Mouse (Mus musculus) heart, embryonic 10.5 days (tissue): ENCODE measurements around the gene Pex10. TPM values are rescaled to one million over a fixed set of nuclear protein-coding genes. Genes with fewer than 3 reads are reported as not detected.

Source experiments
- DNase-seq: peaks from one replicate; pipeline ENCODE4 v3.0.0-alpha.2; 2017; ENCODE audit warnings: low spot score
- H3K27ac ChIP-seq: fragments of 300-500 bp; sonication (generic); 2 replicates; pipeline ENCODE4 v1.5.1; 2016; ENCODE audit warnings: mild to moderate bottlenecking
- H3K27me3 ChIP-seq: fragments of 300-500 bp; sonication (generic); 2 replicates; pipeline ENCODE4 v1.6.1; 2016; ENCODE audit warnings: mild to moderate bottlenecking; ENCODE audit not compliant: poor library complexity, insufficient read depth, severe bottlenecking
- H3K36me3 ChIP-seq: fragments of 300-500 bp; sonication (generic); 2 replicates; pipeline ENCODE4 v1.6.1; 2016; ENCODE audit warnings: mild to moderate bottlenecking, moderate library complexity
- H3K4me1 ChIP-seq: fragments of 300-500 bp; sonication (generic); 2 replicates; pipeline ENCODE4 v1.6.1; 2016; ENCODE audit warnings: mild to moderate bottlenecking
- H3K4me3 ChIP-seq: fragments of 300-500 bp; sonication (generic); 2 replicates; pipeline ENCODE4 v1.5.1; 2016; ENCODE audit warnings: mild to moderate bottlenecking, moderate library complexity
- H3K9me3 ChIP-seq: fragments of 300-500 bp; sonication (generic); 2 replicates; pipeline ENCODE4 v1.6.1; 2016; ENCODE audit warnings: mild to moderate bottlenecking, moderate library complexity
- WGBS: fragments of 180-500 bp; shearing (Covaris S2); methylation state at CpG from one replicate; pipeline ENCODE4 v1.1.7; 2016; 5-methylcytosine and 5-hydroxymethylcytosine counted together
- polyA plus RNA-seq: library from polyadenylated mRNA; unstranded; fragments of >200 nt; fragmentation: Nextera tagmentation; extraction: Ambion mirVana; gene quantifications from 2 replicates; pipeline ENCODE4 v1.2.1, GENCODE M21; 2016

Pex10 gene
- 17.3 and 19.4 TPM in 2 replicates for polyA plus RNA-seq

GRCm38 (mm10) chr4:155066834-155067522 is at the start of gene Pex10:
Gene Pex10, plus strand, starts transcription at chr4:155067016.
- Histone ChIP-seq H3K27ac (peak within 1 kb of the TSS; percentile 89), H3K4me3 (peak within 1 kb of the TSS; percentile 79), H3K9me3 (no peaks in the 10 kb centered on the region), H3K36me3 (peaks cover 40% of the 10 kb centered on the region), H3K4me1 (peaks cover 32% of the 10 kb centered on the region), H3K27me3 (peaks cover 18% of the 10 kb centered on the region; the same call in 1 of the 2 replicates)
- peak; percentile 99 for DNase-seq
- under 1% methylated on average over 48 of the region's 48 CpGs for whole genome bisulfite sequencing

GRCm38 (mm10) chr4:155017253-155017878 is 49.5 kb upstream of the Pex10 start:
- Histone ChIP-seq H3K4me1 (peaks cover 28% of the 10 kb centered on the region), H3K27me3 (peaks cover 86% of the 10 kb centered on the region)

DNA sequence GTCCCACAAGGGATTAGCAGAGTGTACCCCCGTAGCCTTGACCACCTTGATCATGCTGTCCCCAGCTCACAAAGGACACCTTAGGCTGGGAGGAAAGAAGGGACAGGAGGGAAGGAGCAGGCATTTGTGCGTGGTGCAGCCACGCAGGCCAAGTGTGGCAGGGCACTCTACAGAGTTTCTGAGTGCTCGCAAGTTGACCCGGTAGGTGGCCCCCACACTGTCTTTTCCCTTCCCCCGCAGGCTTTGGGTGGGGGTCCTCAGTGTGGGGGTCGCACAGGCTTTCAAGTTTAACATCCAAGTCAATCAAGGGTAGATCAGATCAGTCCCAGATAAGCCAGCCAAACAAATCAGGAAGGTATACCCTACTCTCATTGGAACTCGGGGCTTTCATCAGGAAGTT is 48.8 kb upstream of the Pex10 start:
- Histone ChIP-seq H3K36me3 (no peaks in the 10 kb centered on the region), H3K9me3 (no peaks in the 10 kb centered on the region), H3K27me3 (peaks cover 81% of the 10 kb centered on the region), H3K27ac (no peak overlapping the region), H3K4me3 (no peak overlapping the region), H3K4me1 (peaks cover 28% of the 10 kb centered on the region)
- DNase-seq, result no peak
- 63% methylated on average over 8 of the region's 8 CpGs for WGBS

More at GRCm38 (mm10) chr4:155017253-155017878, 49.5 kb upstream of the Pex10 start:
- WGBS, result 65% methylated on average over 11 of the region's 11 CpGs
- no peaks in the 10 kb centered on the region for H3K36me3 ChIP-seq
- DNase-seq, result no peak
- no peak overlapping the region for H3K4me3 ChIP-seq
- H3K9me3 ChIP-seq, result no peaks in the 10 kb centered on the region
- no peak overlapping the region for H3K27ac ChIP-seq

DNA sequence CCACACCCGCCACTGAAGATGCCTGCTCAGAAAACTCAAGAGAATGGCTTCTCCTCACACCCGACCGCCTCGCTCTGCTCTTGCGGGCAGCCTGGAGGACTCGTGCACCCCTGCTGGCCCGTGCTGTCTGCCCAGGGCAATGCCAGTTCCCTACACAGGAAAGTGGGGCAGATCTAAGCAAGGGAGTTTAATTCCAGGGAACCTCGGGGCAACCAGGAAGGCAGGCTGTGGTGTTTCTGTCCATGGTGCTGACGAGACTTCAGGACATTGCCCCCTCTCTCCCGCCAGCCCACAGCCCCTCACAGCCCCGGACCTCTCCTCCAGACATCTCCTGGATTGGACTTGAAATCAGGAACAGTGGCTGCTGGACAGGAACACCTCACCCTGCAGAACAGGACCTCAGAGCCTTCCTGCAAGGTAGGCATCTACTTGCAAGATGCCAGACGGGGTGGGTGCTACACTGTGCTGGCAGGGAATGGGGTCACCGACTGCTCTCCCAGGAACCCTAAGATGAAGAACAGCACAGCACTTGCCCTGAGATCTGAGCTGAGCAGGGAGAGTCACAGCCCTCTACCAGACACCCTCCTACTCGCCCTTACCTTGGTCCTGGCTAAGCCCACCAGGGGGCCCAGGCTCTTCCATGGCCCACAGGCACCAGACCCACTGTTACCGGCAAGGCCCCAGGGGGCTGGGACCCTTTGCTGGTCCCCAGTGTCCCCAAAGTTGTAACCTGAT is 48.0 kb upstream of the Pex10 start:
- Histone ChIP-seq H3K4me1 (peaks cover 28% of the 10 kb centered on the region), H3K9me3 (no peaks in the 10 kb centered on the region), H3K4me3 (no peak overlapping the region), H3K27ac (no peak overlapping the region), H3K36me3 (no peaks in the 10 kb centered on the region), H3K27me3 (peaks cover 79% of the 10 kb centered on the region)
- DNase-seq, result peak; percentile 83
- 6% methylated on average over 15 of the region's 15 CpGs for WGBS

DNA sequence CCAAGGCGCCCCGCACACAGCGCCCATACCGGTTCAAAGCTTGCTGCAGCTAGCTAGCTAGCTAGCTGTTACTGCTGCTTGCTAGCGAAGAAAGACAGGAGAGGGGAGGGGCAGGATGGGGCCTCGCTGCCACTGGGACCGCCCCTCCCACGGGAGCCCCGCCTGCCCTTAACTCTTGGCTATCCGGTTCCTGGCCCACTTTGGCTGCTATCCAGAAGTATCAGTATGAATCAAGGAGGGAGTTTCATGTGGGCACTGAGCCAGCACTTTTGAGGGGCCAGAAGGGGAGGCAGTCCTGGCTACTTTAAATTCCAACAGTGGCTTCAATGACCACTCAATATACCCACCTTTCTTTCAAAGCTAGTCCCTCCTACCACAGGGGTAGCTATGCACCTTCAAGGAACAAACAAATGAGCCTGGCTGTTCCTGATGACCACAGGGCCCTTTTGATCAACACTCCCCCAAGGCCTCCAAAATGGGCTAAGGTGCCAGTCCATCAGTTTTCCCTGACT is 47.4 kb upstream of the Pex10 start:
- no peak overlapping the region for H3K4me3 ChIP-seq
- 0% methylated on average over 10 of the region's 10 CpGs for WGBS
- peaks cover 28% of the 10 kb centered on the region for H3K4me1 ChIP-seq
- no peak overlapping the region for H3K27ac ChIP-seq
- DNase-seq, result no peak
- peaks cover 79% of the 10 kb centered on the region for H3K27me3 ChIP-seq
- no peaks in the 10 kb centered on the region for H3K9me3 ChIP-seq
- H3K36me3 ChIP-seq, result no peaks in the 10 kb centered on the region

DNA sequence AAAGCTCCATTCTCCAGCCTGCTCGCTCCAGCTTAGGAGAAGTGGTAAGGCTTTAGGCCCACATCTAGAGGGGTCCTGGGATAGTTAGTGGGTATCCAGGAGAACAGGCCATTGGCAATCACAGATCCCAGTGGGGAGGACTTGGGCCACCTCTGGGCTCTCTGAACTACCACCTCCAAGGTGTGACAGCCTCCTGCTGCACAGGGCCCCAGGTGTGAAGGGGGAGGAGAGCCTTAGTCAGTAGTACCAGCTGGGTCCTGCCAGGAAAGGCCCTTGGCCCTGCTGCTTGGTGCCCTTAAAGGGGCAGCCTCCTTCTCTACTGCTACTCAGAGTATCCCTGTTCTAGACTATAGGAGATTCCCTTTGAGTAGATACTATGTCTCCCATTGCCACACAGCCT is 46.7 kb upstream of the Pex10 start:
- Histone ChIP-seq H3K27me3 (peaks cover 75% of the 10 kb centered on the region), H3K9me3 (no peaks in the 10 kb centered on the region), H3K4me1 (peaks cover 24% of the 10 kb centered on the region), H3K4me3 (no peak overlapping the region), H3K36me3 (no peaks in the 10 kb centered on the region), H3K27ac (no peak overlapping the region)
- DNase-seq, result no peak
- 42% methylated on average over 1 of the region's 1 CpGs for WGBS

DNA sequence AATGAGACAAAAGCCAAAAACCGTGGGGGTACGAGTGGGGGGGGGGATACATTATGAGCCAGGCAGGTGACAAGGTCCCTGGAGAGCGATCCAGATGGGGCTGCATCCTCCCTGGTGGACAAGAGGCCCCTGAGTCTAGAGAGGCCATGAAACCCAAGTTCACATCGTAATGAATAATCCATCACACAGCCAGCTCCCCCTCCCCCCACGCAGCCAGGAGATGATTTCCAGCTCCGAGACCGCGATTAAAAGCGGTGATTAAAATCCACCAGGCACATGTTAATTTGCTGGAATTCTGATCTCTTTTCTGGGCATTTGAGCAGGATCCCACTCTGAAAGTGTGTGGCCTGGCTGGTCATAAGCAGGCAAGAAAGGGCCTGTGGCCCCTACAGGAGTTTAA is 46.0 kb upstream of the Pex10 start:
- peaks cover 19% of the 10 kb centered on the region for H3K4me1 ChIP-seq
- no peak overlapping the region for H3K27ac ChIP-seq
- H3K27me3 ChIP-seq, result peaks cover 69% of the 10 kb centered on the region
- 69% methylated on average over 9 of the region's 9 CpGs for WGBS
- no peak overlapping the region for H3K4me3 ChIP-seq
- no peaks in the 10 kb centered on the region for H3K36me3 ChIP-seq
- DNase-seq, result no peak
- no peaks in the 10 kb centered on the region for H3K9me3 ChIP-seq

DNA sequence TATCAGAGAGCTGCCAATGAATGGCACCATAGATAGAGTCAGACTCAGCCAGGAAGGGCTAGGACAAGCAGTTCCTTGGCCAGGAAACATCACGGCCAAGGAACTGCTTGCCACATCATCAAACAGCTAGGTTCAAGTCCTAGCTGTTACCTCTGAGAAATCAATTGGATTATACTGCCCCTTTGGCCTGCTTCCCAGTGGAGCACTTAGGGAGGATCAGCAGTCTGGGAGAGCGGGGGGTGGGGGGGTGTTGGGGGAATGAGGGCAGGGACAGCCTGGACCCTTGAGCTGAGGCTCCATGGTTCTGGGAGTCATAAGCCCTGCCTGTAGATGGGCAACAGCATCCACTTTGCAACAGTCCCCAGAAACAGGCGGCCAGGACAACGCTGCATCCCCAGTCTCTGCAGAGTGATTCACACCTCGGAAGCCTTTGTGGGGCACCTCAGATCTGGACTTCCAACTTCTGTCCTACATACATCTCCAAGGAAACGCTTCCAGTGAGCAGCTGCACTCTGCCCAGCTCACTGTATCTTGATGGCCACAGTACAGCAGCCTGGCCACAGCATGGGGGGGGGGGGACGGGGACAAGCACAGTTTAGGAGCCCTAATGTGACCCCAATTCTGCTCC is 44.5 kb upstream of the Pex10 start:
- no peak overlapping the region for H3K27ac ChIP-seq
- peaks cover 55% of the 10 kb centered on the region for H3K27me3 ChIP-seq
- H3K4me1 ChIP-seq, result peaks cover 13% of the 10 kb centered on the region
- no peaks in the 10 kb centered on the region for H3K36me3 ChIP-seq
- DNase-seq, result no peak
- H3K9me3 ChIP-seq, result no peaks in the 10 kb centered on the region
- no peak overlapping the region for H3K4me3 ChIP-seq
- WGBS, result 60% methylated on average over 7 of the region's 7 CpGs

- no peaks in the 10 kb centered on the region for H3K9me3 ChIP-seq
- peaks cover 45% of the 10 kb centered on the region for H3K27me3 ChIP-seq
- H3K36me3 ChIP-seq, result no peaks in the 10 kb centered on the region
- H3K27ac ChIP-seq, result no peak overlapping the region
- no peak for DNase-seq
- H3K4me1 ChIP-seq, result peaks cover 5% of the 10 kb centered on the region
- WGBS, result 81% methylated on average over 11 of the region's 11 CpGs
- no peak overlapping the region for H3K4me3 ChIP-seq
Observed at GRCm38 (mm10) chr4:155024170-155025010, 42.4 kb upstream of the Pex10 start.

DNA sequence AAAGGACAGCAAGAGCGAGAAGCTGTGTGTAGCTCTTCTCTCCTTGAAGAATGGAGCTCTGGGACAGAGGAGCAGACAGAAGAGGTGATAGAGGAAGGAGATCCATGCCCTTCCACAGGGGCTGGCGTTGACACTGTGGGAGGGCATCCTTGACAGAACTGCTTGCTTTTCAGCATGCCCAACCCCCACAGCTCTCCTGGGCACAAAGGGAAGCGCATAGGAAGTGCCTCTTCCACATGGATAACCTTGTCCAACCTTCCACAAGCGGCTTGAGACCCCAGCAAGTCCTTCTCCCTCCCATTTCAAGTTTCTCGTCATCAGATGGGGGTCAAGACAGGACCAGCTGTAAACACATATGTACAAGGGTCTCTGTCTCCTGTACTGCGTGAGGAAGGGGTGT is 33.7 kb upstream of the Pex10 start:
- no peaks in the 10 kb centered on the region for H3K9me3 ChIP-seq
- H3K36me3 ChIP-seq, result no peaks in the 10 kb centered on the region
- H3K4me3 ChIP-seq, result no peak overlapping the region
- no peak overlapping the region for H3K27ac ChIP-seq
- DNase-seq, result no peak
- 22% methylated on average over 6 of the region's 6 CpGs for WGBS
- H3K27me3 ChIP-seq, result peaks cover 96% of the 10 kb centered on the region
- peaks cover 18% of the 10 kb centered on the region; the same call in 1 of the 2 replicates for H3K4me1 ChIP-seq

DNA sequence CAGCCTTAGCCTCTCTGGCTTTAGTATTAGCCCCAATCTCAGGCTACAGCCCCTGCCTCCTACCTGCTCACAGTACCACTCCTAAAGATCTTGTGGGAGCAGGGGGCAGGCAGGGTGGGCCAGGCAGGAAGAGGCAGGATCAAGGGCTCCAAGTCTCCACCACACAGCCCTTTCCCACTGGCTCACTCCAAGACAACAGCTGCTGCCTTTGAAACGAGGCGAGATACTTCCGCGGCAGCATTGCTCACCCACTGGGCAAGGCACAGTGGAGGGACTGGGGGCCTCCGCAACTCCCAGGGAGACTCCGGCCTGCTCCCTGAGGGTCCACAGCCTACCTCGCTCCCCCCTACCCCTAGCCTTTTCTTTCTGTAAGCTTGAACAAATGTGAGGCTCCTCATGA is 32.6 kb upstream of the Pex10 start:
- no peak overlapping the region for H3K27ac ChIP-seq
- H3K4me1 ChIP-seq, result peaks cover 18% of the 10 kb centered on the region; the same call in 1 of the 2 replicates
- H3K36me3 ChIP-seq, result no peaks in the 10 kb centered on the region
- peaks cover 95% of the 10 kb centered on the region for H3K27me3 ChIP-seq
- no peak for DNase-seq
- no peaks in the 10 kb centered on the region for H3K9me3 ChIP-seq
- 26% methylated on average over 7 of the region's 7 CpGs for whole genome bisulfite sequencing
- no peak overlapping the region for H3K4me3 ChIP-seq

GRCm38 (mm10) chr4:155034787-155035186 is 32.0 kb upstream of the Pex10 start:
- Histone ChIP-seq H3K9me3 (no peaks in the 10 kb centered on the region), H3K27ac (peak overlapping the region; percentile 36; the same call in 1 of the 2 replicates), H3K36me3 (no peaks in the 10 kb centered on the region), H3K27me3 (peaks cover 95% of the 10 kb centered on the region), H3K4me3 (no peak overlapping the region), H3K4me1 (peaks cover 18% of the 10 kb centered on the region; the same call in 1 of the 2 replicates)
- no peak for DNase-seq
- 54% methylated on average over 13 of the region's 13 CpGs for WGBS
